Mouse (Mus musculus): ENCODE measurements around the gene Rgs1. TPM values are rescaled to one million over a fixed set of nuclear protein-coding genes. Genes with fewer than 3 reads are reported as not detected.

Gene Rgs1
- polyA plus RNA-seq (2021; fragmentation: Nextera tagmentation) = 0.35 and 0.36 TPM in 2 replicates
- long read RNA-seq, experiment 1 = 0 reads
- long read RNA-seq, experiment 2 = 0 reads

DNA sequence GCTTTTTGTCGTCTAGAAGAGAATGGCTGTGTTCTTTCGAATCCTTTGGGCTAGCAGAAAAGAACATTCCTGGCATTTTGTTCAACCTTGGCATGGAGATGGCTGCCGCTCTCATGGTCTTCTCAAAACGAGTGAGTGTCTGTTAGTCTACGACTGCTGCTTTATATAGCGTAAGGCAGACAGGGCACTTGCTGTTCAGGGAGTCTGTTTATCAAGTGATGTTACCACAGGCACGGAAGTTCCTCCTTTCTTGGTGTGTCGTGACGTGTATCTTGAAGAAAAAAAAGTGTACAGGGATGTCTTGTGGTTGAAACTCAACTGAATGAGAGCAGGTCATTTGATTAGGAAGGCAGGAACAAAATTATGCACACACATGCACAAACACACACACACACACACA lies at the start of gene Rgs1:
TSS of gene Rgs1 (minus strand) at position 320 of the 400 bp plus-strand sequence.

Other genes starting within 250 kb of the Rgs1 start
- 8.0 and 10.8 TPM in 2 replicates for gene Rgs2, start 245.1 kb downstream of the Rgs1 start, polyA plus RNA-seq (2021; fragmentation: Nextera tagmentation)
- 1.2 and 1.3 TPM in 2 replicates for gene Rgs13, start 71.9 kb downstream of the Rgs1 start, polyA plus RNA-seq (2021; fragmentation: Nextera tagmentation)